Mouse (Mus musculus): ENCODE data around the gene Ehf. TPM values are rescaled to one million over a fixed set of nuclear protein-coding genes. Genes with fewer than 3 reads are reported as not detected.

The Ehf gene
- polyA plus RNA-seq (2015; fragmentation: Nextera tagmentation; extraction: Ambion mirVana), result 19.2 and 23.1 TPM in 2 replicates

DNA sequence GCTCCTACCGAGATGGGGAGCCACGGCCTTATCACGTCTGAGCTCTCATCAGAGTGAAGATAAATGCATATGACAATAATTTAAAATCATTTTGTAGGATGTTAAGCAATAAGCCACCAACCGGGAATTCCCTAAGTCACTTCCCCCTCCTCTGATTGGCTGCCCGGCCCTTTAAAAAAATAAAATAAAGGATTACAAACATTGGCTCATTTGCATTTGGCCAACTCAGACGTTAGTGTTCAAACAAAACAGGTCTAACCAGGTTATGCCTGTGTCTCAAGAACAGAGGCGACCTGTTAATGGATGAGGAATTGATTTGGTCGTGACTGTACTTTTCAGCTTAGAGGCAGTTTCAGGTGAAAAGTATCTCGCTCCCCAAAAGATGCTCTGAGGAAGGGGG is at the start of gene Ehf:
Ehf (minus strand) TSS at position 147 of the 400 bp plus-strand sequence.
- Histone ChIP-seq H3K36me3 (no peaks in the 10 kb centered on the region), H3K27ac (peak within 1 kb of the TSS; percentile 38), H3K4me1 (replicated peaks) (0 out of 2 replicates have a peak, but pooled peaks cover 2% of the 10 kb centered on the region), H3K4me3 (replicated peaks) (peak within 1 kb of the TSS; percentile 9), H3K4me2 (replicated peaks) (peak within 1 kb of the TSS; percentile 35), H3K9ac (no peak within 1 kb of the TSS), H3K27me3 (replicated peaks) (no peaks in the 10 kb centered on the region), H3K9me3 (no peaks in the 10 kb centered on the region)
- 46% methylated on average over 9 of the region's 9 CpGs for whole genome bisulfite sequencing
- ATAC-seq, result peak; percentile 40

DNA sequence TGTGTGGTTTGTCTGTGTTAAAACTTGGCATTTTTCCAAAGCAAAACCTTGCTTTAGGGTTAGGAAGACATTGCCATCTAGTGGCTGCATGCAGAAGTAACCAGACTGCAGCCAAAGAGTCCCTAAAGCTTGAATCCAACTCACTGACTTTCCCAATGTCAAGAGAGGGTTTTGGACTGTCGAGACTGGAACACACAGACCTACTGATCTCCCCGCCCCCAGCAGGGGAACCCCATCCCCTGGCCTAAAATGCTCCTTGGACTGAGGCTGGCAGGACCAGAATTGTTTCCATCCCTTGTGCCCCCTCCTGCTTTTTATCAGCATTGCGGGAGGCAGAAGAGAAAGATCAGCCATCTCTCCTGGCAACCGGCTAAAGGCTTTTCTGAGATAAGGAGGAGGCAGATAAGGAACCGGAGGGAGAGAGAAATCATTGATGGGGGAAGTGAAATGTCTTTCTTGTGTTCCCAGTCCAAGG is 44.4 kb upstream of the Ehf start:
- 12% methylated on average over 5 of the region's 5 CpGs for WGBS
- no peaks in the 10 kb centered on the region for H3K36me3 ChIP-seq
- H3K4me2 ChIP-seq (replicated peaks), result peak overlapping the region; percentile 41
- no peaks in the 10 kb centered on the region for H3K9me3 ChIP-seq
- no peak overlapping the region for H3K9ac ChIP-seq
- no peak overlapping the region for H3K27ac ChIP-seq
- H3K4me3 ChIP-seq (replicated peaks), result no peak overlapping the region
- ATAC-seq, result peak; percentile 66; the same call in 1 of the 2 replicates
- no peaks in the 10 kb centered on the region for H3K27me3 ChIP-seq (replicated peaks)
- H3K4me1 ChIP-seq (replicated peaks), result 0 out of 2 replicates have a peak, but pooled peaks cover 3% of the 10 kb centered on the region

DNA sequence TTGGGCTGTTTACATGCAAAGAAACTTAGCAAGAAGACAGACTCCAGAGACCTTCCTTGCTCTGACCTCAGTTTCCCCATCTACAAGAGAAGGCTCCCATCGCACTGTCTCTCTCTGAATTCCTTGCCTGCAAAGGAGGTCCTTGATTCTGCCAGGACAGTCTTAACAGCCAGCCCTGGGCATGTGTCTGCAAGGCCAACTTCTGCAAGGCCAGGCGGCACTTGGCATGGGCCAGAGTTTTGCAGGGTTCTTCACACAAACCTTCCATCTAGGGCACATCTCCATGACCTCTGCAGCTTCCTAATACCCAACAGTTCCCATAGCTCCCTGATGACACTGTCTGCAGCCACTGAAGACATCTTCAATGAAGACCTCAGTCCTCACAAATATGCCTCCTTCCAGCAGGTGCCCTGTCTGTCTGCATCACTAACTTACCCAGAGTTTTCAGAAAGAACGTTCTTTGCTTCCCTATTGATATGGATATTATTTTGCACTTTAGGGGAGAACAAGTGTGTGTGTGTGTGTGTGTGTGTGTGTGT is 43.7 kb upstream of the Ehf start:
- no peaks in the 10 kb centered on the region for H3K36me3 ChIP-seq
- H3K9me3 ChIP-seq, result no peaks in the 10 kb centered on the region
- H3K4me2 ChIP-seq (replicated peaks), result no peak overlapping the region
- H3K4me1 ChIP-seq (replicated peaks), result 0 out of 2 replicates have a peak, but pooled peaks cover 3% of the 10 kb centered on the region
- H3K9ac ChIP-seq, result no peak overlapping the region
- H3K4me3 ChIP-seq (replicated peaks), result no peak overlapping the region
- ATAC-seq, result 0 out of 2 replicates have a peak, but pooled peaks have one; percentile 29
- WGBS, result 71% methylated on average over 3 of the region's 3 CpGs
- no peaks in the 10 kb centered on the region for H3K27me3 ChIP-seq (replicated peaks)
- H3K27ac ChIP-seq, result no peak overlapping the region

DNA sequence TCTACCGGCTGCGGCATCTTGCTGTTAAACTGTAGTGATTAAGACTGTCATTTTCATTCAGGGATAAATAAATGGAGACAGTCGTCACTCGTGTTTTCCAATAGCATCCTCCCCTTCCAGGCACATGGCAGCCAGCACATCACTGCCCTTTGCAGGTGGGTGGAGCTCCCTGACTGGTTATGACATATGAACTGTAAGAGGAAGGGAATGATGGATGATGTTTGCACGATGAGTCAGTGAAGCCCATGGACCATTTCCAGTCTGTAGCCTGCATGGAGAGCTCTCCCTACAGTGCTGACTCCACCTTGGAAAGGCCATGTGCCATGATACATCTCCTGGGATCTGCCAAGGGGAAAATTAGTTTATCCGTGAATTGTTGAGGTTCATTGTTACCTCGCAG is 40.5 kb upstream of the Ehf start:
- Histone ChIP-seq H3K9ac (no peak overlapping the region), H3K4me2 (replicated peaks) (no peak overlapping the region), H3K4me3 (replicated peaks) (no peak overlapping the region), H3K27ac (no peak overlapping the region), H3K4me1 (replicated peaks) (0 out of 2 replicates have a peak, but pooled peaks cover 3% of the 10 kb centered on the region), H3K36me3 (no peaks in the 10 kb centered on the region), H3K27me3 (replicated peaks) (no peaks in the 10 kb centered on the region), H3K9me3 (no peaks in the 10 kb centered on the region)
- 71% methylated on average over 7 of the region's 7 CpGs for WGBS
- peak; percentile 40; the same call in 1 of the 2 replicates for ATAC-seq

DNA sequence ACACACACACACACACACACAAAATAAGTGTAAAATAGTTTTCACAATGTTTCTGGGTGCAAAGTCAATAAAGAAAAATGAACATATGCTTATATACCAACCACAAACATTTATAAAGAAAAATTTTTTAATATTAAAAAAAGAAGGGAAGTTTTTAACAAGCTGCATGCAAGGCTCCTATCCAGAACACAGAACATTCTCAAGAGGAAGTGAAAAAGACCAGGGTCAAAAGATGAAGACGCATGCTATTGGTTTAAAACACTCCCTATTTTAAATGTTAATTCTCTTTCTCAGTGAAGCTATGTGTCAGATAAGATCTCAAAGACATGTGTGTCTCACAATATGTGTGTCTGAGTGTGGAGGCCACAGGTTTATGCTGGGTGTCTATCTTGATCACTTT is 39.0 kb upstream of the Ehf start:
- ATAC-seq, result no peak
- no peak overlapping the region for H3K4me3 ChIP-seq (replicated peaks)
- H3K36me3 ChIP-seq, result no peaks in the 10 kb centered on the region
- no peak overlapping the region for H3K27ac ChIP-seq
- H3K27me3 ChIP-seq (replicated peaks), result no peaks in the 10 kb centered on the region
- no peak overlapping the region for H3K9ac ChIP-seq
- 80% methylated on average over 1 of the region's 1 CpGs for WGBS
- H3K4me2 ChIP-seq (replicated peaks), result no peak overlapping the region
- H3K4me1 ChIP-seq (replicated peaks), result no peaks in the 10 kb centered on the region
- no peaks in the 10 kb centered on the region for H3K9me3 ChIP-seq

DNA sequence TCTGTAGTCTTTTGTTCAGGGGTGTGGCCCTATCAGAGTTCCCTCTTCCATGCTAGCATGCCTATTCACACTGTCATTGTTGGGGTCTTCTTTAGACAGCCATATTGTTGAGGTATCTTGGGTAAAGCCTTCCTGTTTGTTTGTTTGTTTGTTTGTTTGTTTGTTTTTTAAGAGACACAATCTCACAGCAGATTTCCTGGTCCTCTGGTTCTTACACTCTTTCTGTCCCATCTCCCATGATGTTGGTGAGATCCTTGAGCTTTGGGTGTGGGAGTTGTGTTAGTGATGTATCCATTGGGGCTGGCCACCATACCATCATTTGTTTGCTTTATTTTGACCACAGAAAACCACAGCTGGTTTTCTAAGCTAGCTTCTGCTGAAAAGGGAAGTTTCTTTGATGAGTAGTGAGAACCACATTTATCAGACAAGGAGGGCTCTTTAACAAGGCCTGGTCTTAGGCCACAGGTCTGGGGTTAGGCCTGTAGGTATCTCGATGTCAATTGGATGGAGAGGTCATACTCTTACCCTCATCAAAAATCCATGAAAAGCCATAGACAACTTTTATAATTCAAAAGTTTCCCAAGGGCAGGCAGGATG is 38.4 kb upstream of the Ehf start:
- no peak overlapping the region for H3K4me3 ChIP-seq (replicated peaks)
- WGBS, result 89% methylated on average over 1 of the region's 1 CpGs
- no peaks in the 10 kb centered on the region for H3K27me3 ChIP-seq (replicated peaks)
- no peaks in the 10 kb centered on the region for H3K36me3 ChIP-seq
- no peak overlapping the region for H3K27ac ChIP-seq
- H3K9me3 ChIP-seq, result no peaks in the 10 kb centered on the region
- H3K4me1 ChIP-seq (replicated peaks), result no peaks in the 10 kb centered on the region
- ATAC-seq, result no peak
- H3K4me2 ChIP-seq (replicated peaks), result no peak overlapping the region
- no peak overlapping the region for H3K9ac ChIP-seq

DNA sequence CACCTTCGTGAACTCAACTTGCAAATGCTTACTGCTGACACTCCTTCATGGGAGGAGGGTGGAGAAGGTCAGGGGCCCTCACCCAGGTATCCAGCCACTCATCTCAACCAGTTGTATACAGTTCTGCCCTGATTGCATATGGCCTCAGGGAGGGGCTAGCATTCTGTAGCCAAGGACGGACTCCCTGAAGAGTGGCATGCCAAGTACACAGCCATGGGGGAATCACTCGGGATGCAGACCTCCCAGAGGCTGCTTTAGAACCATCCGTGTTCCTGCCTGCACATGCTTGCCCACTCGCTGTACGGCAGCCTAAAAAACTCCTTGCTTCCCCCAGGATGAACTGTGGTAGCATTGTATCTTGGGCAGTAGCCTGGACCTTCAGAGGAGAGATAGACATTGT is 35.6 kb upstream of the Ehf start:
- 84% methylated on average over 6 of the region's 6 CpGs for WGBS
- no peak for ATAC-seq

DNA sequence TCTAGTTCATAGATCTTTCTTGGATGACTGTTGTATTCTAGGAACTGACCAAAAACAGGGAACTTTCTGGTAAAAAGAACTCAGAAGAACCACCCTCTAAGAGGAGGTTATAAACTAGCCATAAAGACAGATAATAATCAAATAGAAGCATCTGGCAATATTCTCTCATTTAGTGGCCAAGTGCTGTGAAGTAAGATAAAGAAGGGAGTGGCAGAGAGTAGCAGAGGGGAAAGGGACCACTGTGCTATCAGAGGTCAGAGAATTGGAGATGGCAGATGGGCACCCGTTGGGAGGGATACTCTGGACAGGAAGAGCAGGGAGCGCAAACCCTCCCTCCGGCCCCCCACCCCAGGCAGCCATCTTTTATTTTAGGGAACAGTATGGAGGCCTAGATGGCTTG is 34.3 kb upstream of the Ehf start:
- Histone ChIP-seq H3K4me3 (replicated peaks) (no peak overlapping the region), H3K27ac (no peak overlapping the region), H3K4me1 (replicated peaks) (no peaks in the 10 kb centered on the region), H3K4me2 (replicated peaks) (no peak overlapping the region), H3K27me3 (replicated peaks) (no peaks in the 10 kb centered on the region), H3K9ac (no peak overlapping the region), H3K9me3 (no peaks in the 10 kb centered on the region), H3K36me3 (no peaks in the 10 kb centered on the region)
- WGBS, result 79% methylated on average over 3 of the region's 3 CpGs
- peak; percentile 16; the same call in 1 of the 2 replicates for ATAC-seq

More for the DNA sequence above, 35.6 kb upstream of the Ehf start:
- no peak overlapping the region for H3K4me2 ChIP-seq (replicated peaks)
- H3K27ac ChIP-seq, result no peak overlapping the region
- H3K4me1 ChIP-seq (replicated peaks), result no peaks in the 10 kb centered on the region
- no peaks in the 10 kb centered on the region for H3K27me3 ChIP-seq (replicated peaks)
- no peak overlapping the region for H3K4me3 ChIP-seq (replicated peaks)
- H3K36me3 ChIP-seq, result no peaks in the 10 kb centered on the region
- H3K9me3 ChIP-seq, result no peaks in the 10 kb centered on the region
- H3K9ac ChIP-seq, result no peak overlapping the region

DNA sequence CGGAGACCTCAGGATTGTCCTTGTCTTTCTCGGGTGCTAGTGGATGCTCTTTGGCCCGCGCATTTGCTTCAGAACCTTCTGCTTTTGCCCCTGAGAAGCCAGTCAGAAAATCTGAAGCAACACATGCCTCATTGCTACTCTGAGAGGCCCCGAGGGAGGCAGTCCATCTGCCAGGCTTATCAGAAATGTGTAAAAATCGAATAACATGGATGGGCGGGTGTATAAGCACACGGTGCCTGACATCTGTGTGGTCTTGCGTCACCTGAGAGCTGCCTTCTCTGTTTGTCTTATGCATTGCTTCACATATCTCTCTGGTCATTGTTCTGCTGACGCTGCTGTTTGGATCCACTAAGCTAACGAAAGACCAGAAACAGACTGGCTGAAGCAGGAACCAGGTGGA is 33.5 kb upstream of the Ehf start:
- Histone ChIP-seq H3K36me3 (no peaks in the 10 kb centered on the region), H3K4me2 (replicated peaks) (no peak overlapping the region), H3K27me3 (replicated peaks) (no peaks in the 10 kb centered on the region), H3K9ac (no peak overlapping the region), H3K4me1 (replicated peaks) (no peaks in the 10 kb centered on the region), H3K9me3 (no peaks in the 10 kb centered on the region), H3K4me3 (replicated peaks) (no peak overlapping the region), H3K27ac (0 out of 2 replicates have a peak overlapping the region, but pooled peaks have one; percentile 54)
- ATAC-seq, result peak; percentile 90
- WGBS, result 62% methylated on average over 11 of the region's 11 CpGs

DNA sequence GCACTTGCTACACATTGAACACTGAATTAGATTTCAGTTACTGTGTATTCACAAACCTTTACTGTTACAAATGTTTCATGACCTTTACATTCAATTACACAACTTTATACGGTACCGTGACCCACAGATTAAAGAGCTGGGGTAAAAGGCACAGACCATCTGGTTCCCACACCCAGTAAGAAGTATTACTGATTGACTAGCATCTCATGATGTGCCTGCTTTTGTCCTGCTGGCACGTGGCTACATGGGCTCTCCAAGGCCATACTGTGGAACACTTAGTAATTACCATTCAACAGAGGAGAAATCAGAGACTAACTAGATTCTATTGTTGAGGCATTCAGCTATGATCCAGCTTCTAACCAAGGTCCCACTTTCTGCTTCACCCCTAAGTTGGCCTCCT is 32.9 kb upstream of the Ehf start:
- H3K4me3 ChIP-seq (replicated peaks), result no peak overlapping the region
- H3K4me2 ChIP-seq (replicated peaks), result no peak overlapping the region
- no peaks in the 10 kb centered on the region for H3K27me3 ChIP-seq (replicated peaks)
- ATAC-seq, result peak; percentile 73
- peak overlapping the region; percentile 54; the same call in 1 of the 2 replicates for H3K27ac ChIP-seq
- no peaks in the 10 kb centered on the region for H3K36me3 ChIP-seq
- no peak overlapping the region for H3K9ac ChIP-seq
- 55% methylated on average over 3 of the region's 3 CpGs for WGBS
- H3K9me3 ChIP-seq, result no peaks in the 10 kb centered on the region
- H3K4me1 ChIP-seq (replicated peaks), result no peaks in the 10 kb centered on the region

DNA sequence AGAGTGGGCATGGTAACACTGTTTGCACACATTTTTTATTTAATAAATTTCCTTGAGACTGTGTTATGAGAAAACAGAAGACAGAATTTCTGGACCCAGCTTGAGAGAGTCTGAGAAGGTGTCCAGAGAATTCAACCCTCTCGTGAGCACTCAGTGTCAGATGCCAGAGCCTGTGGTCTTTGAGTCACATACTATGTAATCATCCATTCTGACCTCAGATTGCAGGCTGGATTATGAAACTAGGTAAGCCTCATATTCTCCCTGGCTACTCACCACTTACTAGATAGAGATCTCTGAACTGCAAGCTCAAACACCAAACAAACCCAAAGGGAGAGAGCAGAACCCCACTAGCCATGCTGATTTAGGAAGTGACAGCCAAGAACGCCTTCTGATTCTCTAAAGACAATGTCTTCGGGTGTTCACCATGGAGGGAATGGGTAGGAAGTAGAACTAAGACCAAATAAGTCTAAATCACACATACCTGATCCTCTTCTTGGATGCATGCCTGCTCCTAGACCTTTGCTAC is 28.7 kb upstream of the Ehf start:
- Histone ChIP-seq H3K27me3 (replicated peaks) (no peaks in the 10 kb centered on the region), H3K4me3 (replicated peaks) (no peak overlapping the region), H3K4me2 (replicated peaks) (no peak overlapping the region), H3K36me3 (no peaks in the 10 kb centered on the region), H3K9me3 (no peaks in the 10 kb centered on the region), H3K9ac (no peak overlapping the region), H3K27ac (no peak overlapping the region), H3K4me1 (replicated peaks) (no peaks in the 10 kb centered on the region)
- ATAC-seq, result no peak
- 78% methylated on average over 3 of the region's 3 CpGs for WGBS

DNA sequence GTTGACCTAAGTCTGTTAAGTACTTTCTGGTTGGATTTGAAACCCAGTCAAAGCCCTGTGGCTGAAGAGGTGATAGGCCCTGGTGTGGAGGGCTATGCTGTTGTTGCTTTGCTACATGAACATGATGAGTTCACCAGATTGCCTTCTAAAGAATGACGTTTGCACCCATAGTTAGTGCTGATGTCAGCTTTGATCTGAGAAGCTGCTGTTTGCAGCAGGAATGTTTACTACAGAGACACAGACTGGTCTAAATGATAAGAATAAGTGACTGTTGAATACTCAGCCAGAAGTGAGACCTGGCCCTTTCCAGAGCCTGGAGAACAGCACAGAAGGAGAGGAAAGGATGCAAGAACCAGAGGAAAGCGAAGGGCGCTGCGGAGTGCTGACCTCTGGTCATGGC is 25.7 kb upstream of the Ehf start:
- no peak for ATAC-seq
- WGBS, result 80% methylated on average over 4 of the region's 4 CpGs

More for the DNA sequence above, 25.7 kb upstream of the Ehf start:
- Histone ChIP-seq H3K27me3 (replicated peaks) (no peaks in the 10 kb centered on the region), H3K9ac (no peak overlapping the region), H3K9me3 (no peaks in the 10 kb centered on the region), H3K4me2 (replicated peaks) (no peak overlapping the region), H3K4me3 (replicated peaks) (no peak overlapping the region), H3K27ac (no peak overlapping the region), H3K36me3 (no peaks in the 10 kb centered on the region), H3K4me1 (replicated peaks) (peaks cover 10% of the 10 kb centered on the region)
